Mouse (Mus musculus): ENCODE measurements around the gene Pde2a.
A peak's percentile ranks its signal among the peaks of the same experiment; 100 is the strongest.

Gene Pde2a

GRCm38 (mm10) chr7:101421529-101421928 lies at the start of gene Pde2a:
Pde2a (plus strand) TSS chr7:101421691.
- no peak for DNase-seq (ENCODE audit: low spot score)

DNA sequence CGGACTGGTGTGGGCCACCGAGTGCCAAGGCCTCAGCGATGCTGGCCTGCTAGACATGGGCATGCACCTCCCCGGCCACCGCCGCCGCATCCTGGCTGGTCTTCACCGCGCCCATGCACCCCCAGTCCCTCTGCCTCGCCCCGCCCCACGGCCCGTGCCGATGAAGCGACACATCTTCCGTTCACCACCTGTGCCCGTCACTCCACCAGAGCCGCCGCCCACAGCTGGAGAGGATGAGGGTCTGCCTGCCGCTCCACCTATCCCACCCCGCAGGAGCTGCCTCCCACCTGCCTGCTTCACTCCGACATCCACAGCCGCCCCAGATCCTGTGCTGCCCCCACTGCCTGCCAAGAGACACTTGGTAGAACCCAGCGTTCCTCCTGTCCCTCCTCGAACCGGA lies 48.4 kb upstream of the Pde2a start:
- DNase-seq (ENCODE audit: low spot score) = no peak

DNA sequence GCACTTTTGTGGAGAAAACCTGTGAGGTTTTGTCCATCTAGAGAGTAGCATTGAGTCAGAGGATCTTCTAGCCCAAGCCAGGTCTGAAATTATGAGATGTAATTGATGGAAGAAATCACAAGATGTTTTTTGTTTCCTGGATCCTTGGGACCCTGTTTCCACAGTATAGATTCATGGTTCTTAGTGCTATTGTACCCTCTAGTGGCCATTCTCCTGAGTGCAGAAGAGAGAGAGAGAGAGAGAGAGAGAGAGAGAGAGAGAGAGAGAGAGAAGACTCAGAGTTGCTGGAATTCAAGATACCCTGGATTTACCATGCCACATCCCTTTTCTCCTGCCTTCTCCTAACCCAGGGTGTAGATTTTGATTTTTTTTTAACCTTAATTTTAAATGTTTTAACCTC lies 47.3 kb upstream of the Pde2a start:
- DNase-seq (ENCODE audit: low spot score) = no peak

- DNase-seq (ENCODE audit: low spot score) = no peak
These were observed 44.7 kb upstream of the Pde2a start for GRCm38 (mm10) chr7:101376701-101377340.

DNA sequence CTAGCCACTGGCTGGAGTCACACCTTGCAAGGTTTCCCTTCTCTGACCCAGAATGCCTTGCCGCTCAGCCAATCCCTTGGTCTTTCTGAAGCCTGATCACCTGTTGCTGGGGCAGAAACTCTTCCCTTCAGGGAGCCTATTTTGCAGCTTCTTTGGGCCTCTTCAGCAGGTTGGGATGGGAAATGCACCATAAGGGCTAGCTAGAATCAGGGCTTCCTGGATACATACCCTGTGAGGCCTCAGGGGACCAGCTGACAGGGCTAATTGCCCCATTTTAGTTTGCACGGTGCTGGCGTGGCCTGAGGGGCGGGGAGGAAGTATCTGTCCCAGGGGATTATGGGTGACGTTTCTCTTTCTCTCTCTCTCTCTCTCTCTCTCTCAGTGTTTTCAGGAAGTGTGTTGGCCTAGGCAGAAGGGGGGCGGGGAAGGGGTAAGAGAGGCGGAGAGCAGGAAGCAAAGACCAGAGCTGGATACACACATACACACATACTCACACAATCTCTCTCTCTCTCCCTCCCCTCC lies 43.7 kb upstream of the Pde2a start:
- peak; percentile 60 for DNase-seq (ENCODE audit: low spot score)

GRCm38 (mm10) chr7:101378285-101378684 lies 43.2 kb upstream of the Pde2a start:
- no peak for DNase-seq (ENCODE audit: low spot score)

DNA sequence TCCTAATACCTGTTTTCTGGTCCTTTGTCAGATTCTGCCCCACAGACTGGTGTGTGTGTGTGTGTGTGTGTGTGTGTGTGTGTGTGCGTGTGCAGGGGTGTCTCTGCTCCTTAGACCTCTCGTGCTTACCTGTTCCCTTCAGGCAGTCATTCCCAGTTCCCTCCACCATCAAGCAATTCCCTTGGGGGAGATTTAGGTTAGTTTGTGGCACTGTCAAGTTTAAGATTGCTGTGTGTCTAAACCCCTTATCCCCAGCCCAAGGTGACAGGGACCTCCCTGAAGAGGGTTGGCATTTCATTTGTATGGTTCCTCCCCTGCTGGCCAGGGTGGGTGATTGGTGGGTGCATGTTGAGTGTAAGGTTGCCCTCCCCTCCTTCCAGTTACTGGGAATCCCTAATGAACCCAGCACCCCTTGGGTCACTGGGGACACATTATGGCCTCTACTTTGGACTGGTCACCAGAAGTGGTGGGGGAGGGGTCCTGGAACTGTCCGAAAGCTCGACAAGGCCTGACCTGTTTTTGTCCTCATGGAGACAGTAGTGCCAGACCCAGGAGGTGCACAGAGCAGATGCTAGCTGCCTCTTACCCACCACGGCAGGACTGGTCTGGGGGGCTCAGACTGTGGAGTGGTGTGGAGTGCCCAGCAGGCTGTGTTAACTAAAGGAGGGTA lies 42.6 kb upstream of the Pde2a start:
- no peak for DNase-seq (ENCODE audit: low spot score)

GRCm38 (mm10) chr7:101379732-101380131 lies 41.8 kb upstream of the Pde2a start:
- no peak for DNase-seq (ENCODE audit: low spot score)

DNA sequence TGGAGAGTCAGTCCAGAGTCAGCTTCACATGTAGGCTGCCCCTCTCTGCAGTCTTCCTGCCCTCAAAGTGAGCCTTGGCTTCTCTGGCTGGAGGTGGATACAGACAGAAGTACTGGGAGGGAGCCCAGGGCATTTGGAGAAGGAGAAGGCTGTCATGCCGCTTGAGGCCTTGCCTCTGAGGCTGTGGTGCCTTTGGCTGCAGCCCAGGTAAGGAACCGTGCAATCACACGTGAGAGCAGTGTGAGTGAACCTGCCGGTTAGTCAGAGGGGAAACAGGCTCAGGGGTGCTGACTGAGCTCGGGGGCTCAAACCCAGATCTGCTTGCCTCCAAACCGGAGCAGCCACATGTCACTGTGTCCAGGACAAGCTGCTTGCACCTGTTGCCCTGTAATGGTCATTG lies 40.0 kb upstream of the Pde2a start:
- DNase-seq (ENCODE audit: low spot score) = no peak

GRCm38 (mm10) chr7:101382378-101382777 lies 39.1 kb upstream of the Pde2a start:
- no peak for DNase-seq (ENCODE audit: low spot score)

GRCm38 (mm10) chr7:101383756-101384155 lies 37.7 kb upstream of the Pde2a start:
- no peak for DNase-seq (ENCODE audit: low spot score)

- DNase-seq (ENCODE audit: low spot score) = no peak
These were observed 36.6 kb upstream of the Pde2a start for GRCm38 (mm10) chr7:101384931-101385330.

GRCm38 (mm10) chr7:101385331-101385733 lies 36.2 kb upstream of the Pde2a start:
- DNase-seq (ENCODE audit: low spot score) = no peak

DNA sequence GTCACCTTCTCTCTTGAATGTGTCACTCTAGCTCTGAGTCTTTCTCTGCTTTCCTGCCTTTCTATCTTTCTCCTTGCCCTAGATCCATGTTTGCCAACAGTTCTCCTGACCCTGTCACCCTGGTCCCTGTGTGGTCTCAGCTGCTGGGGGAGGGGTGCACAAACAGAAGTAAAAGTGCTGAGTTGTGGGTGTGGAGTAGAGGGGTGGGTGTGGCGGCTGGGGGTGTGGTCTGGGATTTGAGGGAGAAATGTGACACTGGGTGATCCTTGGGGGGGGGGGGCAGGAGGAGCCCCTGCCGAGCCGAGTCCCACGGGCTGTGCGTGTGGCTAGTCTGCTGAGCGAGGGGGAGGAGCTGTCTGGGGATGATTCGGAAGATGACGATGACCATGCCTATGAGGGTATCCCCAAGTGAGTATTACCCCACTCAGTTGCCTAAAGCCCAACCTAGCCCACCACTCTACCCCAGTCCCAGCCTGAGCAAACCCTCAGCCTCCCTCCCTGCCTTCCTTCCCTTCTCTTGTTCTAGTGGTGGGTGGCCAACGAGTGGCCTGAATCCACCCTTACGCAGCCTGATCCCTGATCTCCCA lies 35.5 kb upstream of the Pde2a start:
- no peak for DNase-seq (ENCODE audit: low spot score)

DNA sequence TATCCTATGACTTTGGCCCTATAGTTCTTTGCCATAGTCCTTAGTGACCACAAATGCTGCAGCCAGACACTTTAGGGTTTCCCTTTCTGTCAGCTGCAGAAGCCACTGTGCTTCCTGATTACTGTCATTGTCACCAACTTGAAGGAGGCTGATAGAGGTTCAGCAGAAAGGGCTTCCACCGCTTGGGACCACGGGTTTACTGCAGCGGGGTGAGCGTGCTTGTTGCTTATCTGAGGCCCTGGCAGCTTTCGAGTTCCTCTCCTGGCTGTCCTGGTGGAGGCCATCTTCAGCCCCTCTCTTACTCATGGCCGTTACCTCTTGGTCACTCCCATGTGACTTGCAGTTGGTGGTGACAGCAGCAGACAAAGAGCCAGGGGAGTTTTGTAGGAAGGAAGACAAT lies 32.2 kb upstream of the Pde2a start:
- DNase-seq (ENCODE audit: low spot score) = no peak

- no peak for DNase-seq (ENCODE audit: low spot score)
These were observed 29.5 kb upstream of the Pde2a start for GRCm38 (mm10) chr7:101391909-101392479.

GRCm38 (mm10) chr7:101393015-101393414 lies 28.5 kb upstream of the Pde2a start:
- no peak for DNase-seq (ENCODE audit: low spot score)

DNA sequence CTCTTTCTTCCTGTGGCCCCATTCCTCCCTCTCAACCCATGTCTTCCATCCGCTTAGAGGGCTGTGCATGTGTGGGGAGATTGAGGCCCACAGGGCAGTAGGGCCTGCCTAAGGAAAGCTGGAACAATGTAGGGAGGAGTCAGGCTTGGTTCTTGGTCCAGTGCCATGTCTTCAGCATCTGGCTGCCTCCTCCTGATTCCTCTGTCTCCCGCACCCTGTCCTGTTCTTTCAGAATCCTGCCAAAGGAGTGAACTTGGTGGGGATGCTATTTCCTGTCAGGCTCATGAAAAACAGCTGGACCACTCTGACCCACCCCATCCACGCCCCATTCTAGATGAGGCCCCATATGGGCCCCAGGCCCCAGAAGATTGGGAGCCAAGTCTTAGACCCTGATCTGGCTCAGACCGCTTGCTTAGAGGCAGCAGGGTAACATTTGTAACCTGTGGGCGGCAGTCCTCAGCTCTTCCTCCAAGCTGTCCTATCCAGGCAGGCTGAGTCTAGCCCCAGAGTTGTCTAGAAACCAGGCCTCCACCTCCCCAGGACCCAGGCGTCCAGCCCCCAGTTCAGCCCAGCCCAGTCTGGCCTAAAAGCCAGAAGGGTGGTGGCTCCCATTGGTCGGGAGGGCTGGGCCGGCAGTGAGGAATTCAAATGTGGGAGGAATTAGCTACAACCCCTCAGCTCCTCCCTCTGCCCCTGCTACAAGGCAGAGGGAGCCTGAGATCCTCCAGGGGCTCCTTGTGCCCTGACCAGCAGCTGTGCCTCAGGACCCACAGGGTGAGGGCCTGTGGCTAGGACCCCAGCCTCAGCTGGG lies 27.6 kb upstream of the Pde2a start:
- peak; percentile 65 for DNase-seq (ENCODE audit: low spot score)

DNA sequence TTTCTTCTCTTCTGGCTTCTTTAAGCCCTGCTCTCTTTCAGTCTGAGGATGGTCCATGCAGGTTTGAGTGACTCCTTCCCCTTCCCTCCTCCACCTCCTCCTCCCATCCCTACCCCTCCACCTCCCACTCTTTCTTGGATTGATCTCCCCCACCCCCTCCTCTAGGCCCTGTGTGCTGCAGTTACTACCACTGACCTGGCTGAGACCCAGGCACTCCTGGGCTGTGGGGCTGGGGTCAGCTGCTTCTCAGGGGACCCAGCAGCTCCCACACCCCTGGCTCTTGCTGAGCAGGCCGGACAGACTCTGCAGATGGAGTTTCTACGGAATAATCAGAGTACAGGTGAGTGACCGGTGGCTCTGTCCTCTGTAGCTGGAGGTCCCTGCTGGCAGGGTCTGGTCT lies 26.9 kb upstream of the Pde2a start:
- DNase-seq (ENCODE audit: low spot score) = no peak

GRCm38 (mm10) chr7:101395471-101395870 lies 26.0 kb upstream of the Pde2a start:
- no peak for DNase-seq (ENCODE audit: low spot score)

GRCm38 (mm10) chr7:101397175-101397574 lies 24.3 kb upstream of the Pde2a start:
- no peak for DNase-seq (ENCODE audit: low spot score)

- DNase-seq (ENCODE audit: low spot score) = no peak
These were observed 20.0 kb upstream of the Pde2a start for GRCm38 (mm10) chr7:101401510-101401909.

All from ovary, adult 18-20 months (tissue).